Mouse (Mus musculus): ENCODE results near the gene Cyp2d26.
"Not testable (repeated sequence)": the region's sequence is repeated elsewhere in the genome, so short reads cannot be mapped to it uniquely, and the experiment has no call there.

Cyp2d26 gene

GRCm38 (mm10) chr15:82783800-82784199 lies 10.3 kb downstream of the Cyp2d26 start:
- CTCF ChIA-PET, result no interaction called here

GRCm38 (mm10) chr15:82777856-82778255 lies 16.2 kb downstream of the Cyp2d26 start:
- CTCF ChIA-PET, POLR2A ChIA-PET: not testable (repeated sequence)

More at GRCm38 (mm10) chr15:82783800-82784199, 10.3 kb downstream of the Cyp2d26 start:
- POLR2A ChIA-PET, result interaction anchor here in 1 of 4 experiments (0.6 kb wide), 1 partner anchor 1314 kb away, joined by 8 read pairs; no protein-coding TSS in a partner anchor

- CTCF ChIA-PET, result no interaction called here
- POLR2A ChIA-PET, result no interaction called here
These were observed 28.2 kb downstream of the Cyp2d26 start for GRCm38 (mm10) chr15:82765943-82766342.

GRCm38 (mm10) chr15:82764881-82765280 lies 29.2 kb downstream of the Cyp2d26 start:
- ChIA-PET POLR2A (no interaction called here), CTCF (no interaction called here)

- POLR2A ChIA-PET, result no interaction called here
- CTCF ChIA-PET, result no interaction called here
These were observed 30.3 kb downstream of the Cyp2d26 start, which contains the start of gene Cyp2d40 for GRCm38 (mm10) chr15:82763631-82764420. TSS of gene Cyp2d40 (minus strand) at chr15:82764183.

- POLR2A ChIA-PET, result no interaction called here
- CTCF ChIA-PET, result no interaction called here
These were observed 46.0 kb downstream of the Cyp2d26 start for GRCm38 (mm10) chr15:82748141-82748540.

- CTCF ChIA-PET, result no interaction called here
- POLR2A ChIA-PET, result no interaction called here
These were observed 46.6 kb downstream of the Cyp2d26 start for GRCm38 (mm10) chr15:82747516-82747915.

Measured in embryonic stem cell, embryonic (primary cell).